Comparison of ENCODE assay signal across 15 mouse cellular contexts in genomic region chr3:123353661-123354060, GRCm38 (mm10). TPM values are rescaled to one million over a fixed set of nuclear protein-coding genes. Genes with fewer than 3 reads are reported as not detected.
A peak's percentile ranks its signal among the peaks of the same experiment; 100 is the strongest.
DNase-seq lines count a peak whose midpoint lies in the region; ATAC-seq and TF ChIP-seq lines count a peak whose summit lies in the region.
"Had no signal": no experiment of that assay in that cellular context is flagged by ENCODE, and none has a peak within 500 bp of the region (broad histone marks: within the 10 kb centered on the region; RNA-seq: fewer than 3 reads in every experiment).

No protein-coding gene starts in this region.

- no peak overlapping the region for H3K4me3 ChIP-seq in heart, embryonic 10.5 days
- H3K4me3 ChIP-seq in kidney, adult 2 months (ENCODE audit: insufficient read depth, low read depth, low read length) = no peak overlapping the region
- no peak overlapping the region for H3K4me3 ChIP-seq in midbrain, embryonic 13.5 days (replicated peaks)
- no peak overlapping the region for H3K4me3 ChIP-seq in midbrain, embryonic 14.5 days (replicated peaks; ENCODE audit: low read depth, low read length)
- H3K4me3 ChIP-seq: embryonic facial prominence, embryonic 15.5 days; hindbrain, embryonic 12.5 days; limb, embryonic 15.5 days; neural tube, embryonic 12.5 days had no signal

- 92% methylated on average over 12 of the region's 12 CpGs for WGBS in heart, embryonic 10.5 days
- WGBS in kidney, adult 2 months = 67% methylated on average over 12 of the region's 12 CpGs
- WGBS in midbrain, embryonic 13.5 days = 90% methylated on average over 12 of the region's 12 CpGs
- WGBS in midbrain, embryonic 14.5 days = 89% methylated on average over 12 of the region's 12 CpGs

- no peak overlapping the region for H3K4me2 ChIP-seq in midbrain, embryonic 13.5 days (replicated peaks)
- H3K4me2 ChIP-seq in midbrain, embryonic 14.5 days (ENCODE audit: low read length) = no peak overlapping the region
- H3K4me2 ChIP-seq: embryonic facial prominence, embryonic 15.5 days; hindbrain, embryonic 12.5 days; limb, embryonic 15.5 days; neural tube, embryonic 12.5 days had no signal

- H3K36me3 ChIP-seq in heart, embryonic 10.5 days = peaks cover 60% of the 10 kb centered on the region
- H3K36me3 ChIP-seq in kidney, adult 2 months (ENCODE audit: control insufficient read depth, insufficient read depth, low read length) = peaks cover 2% of the 10 kb centered on the region
- H3K36me3 ChIP-seq in midbrain, embryonic 13.5 days = no peaks in the 10 kb centered on the region
- H3K36me3 ChIP-seq in midbrain, embryonic 14.5 days (ENCODE audit: control insufficient read depth, insufficient read depth, low read length) = no peaks in the 10 kb centered on the region
- H3K36me3 ChIP-seq: hindbrain, embryonic 12.5 days; neural tube, embryonic 12.5 days had no signal

- no peak for DNase-seq in heart, embryonic 10.5 days (ENCODE audit: low spot score)
- DNase-seq in heart, adult 11 months = no peak
- peak; percentile 56 for DNase-seq in kidney, adult 2 months
- DNase-seq in kidney, postnatal 25 days = no peak
- DNase-seq in midbrain, embryonic 14.5 days = no peak
- DNase-seq in B cell, adult 2 months = no peak
- DNase-seq: adrenal gland, adult 2 months; cerebellum, adult 2 months had no signal

- no peak for TF ChIP-seq POLR2A in kidney, adult 2 months (IDR thresholded peaks at IDR 0.05; ENCODE audit: low read depth, low read length)

- H3K4me1 ChIP-seq in heart, embryonic 10.5 days = peaks cover 27% of the 10 kb centered on the region
- H3K4me1 ChIP-seq in kidney, adult 2 months (ENCODE audit: control insufficient read depth, insufficient read depth, low read length) = no peaks in the 10 kb centered on the region; the same call in 1 of the 2 replicates
- H3K4me1 ChIP-seq in midbrain, embryonic 13.5 days (replicated peaks) = no peaks in the 10 kb centered on the region
- no peaks in the 10 kb centered on the region for H3K4me1 ChIP-seq in midbrain, embryonic 14.5 days (ENCODE audit: control insufficient read depth, insufficient read depth, low read length)
- H3K4me1 ChIP-seq: embryonic facial prominence, embryonic 15.5 days; hindbrain, embryonic 12.5 days; limb, embryonic 15.5 days; neural tube, embryonic 12.5 days had no signal

- peak; percentile 30; the same call in 1 of the 2 replicates for ATAC-seq in midbrain, embryonic 13.5 days
- ATAC-seq in midbrain, embryonic 14.5 days (ENCODE audit: low FRiP score, low TSS enrichment) = no peak
- ATAC-seq: intestine, embryonic 16.5 days; liver, postnatal 0 days had no signal

- peak overlapping the region; percentile 10; the same call in 1 of the 2 replicates for H3K27ac ChIP-seq in heart, embryonic 10.5 days
- H3K27ac ChIP-seq in kidney, adult 2 months (ENCODE audit: insufficient read depth, low read depth, low read length) = no peak overlapping the region; the same call in 1 of the 2 replicates
- H3K27ac ChIP-seq in midbrain, embryonic 13.5 days = no peak overlapping the region
- H3K27ac ChIP-seq in midbrain, embryonic 14.5 days (replicated peaks; ENCODE audit: low read depth, low read length) = no peak overlapping the region
- H3K27ac ChIP-seq: embryonic facial prominence, embryonic 15.5 days; hindbrain, embryonic 12.5 days; limb, embryonic 15.5 days; neural tube, embryonic 12.5 days had no signal

- TF ChIP-seq CTCF in kidney, adult 2 months (conservative IDR thresholded peaks at IDR 0.05; ENCODE audit: insufficient read depth, insufficient read length, low read depth, low read length) = no peak

- H3K9ac ChIP-seq in midbrain, embryonic 13.5 days (replicated peaks) = no peak overlapping the region
- H3K9ac ChIP-seq in midbrain, embryonic 14.5 days (replicated peaks; ENCODE audit: low read length) = no peak overlapping the region
- H3K9ac ChIP-seq: embryonic facial prominence, embryonic 15.5 days; hindbrain, embryonic 12.5 days; limb, embryonic 15.5 days; liver, postnatal 0 days; neural tube, embryonic 12.5 days had no signal

- H3K9me3 ChIP-seq in heart, embryonic 10.5 days = no peaks in the 10 kb centered on the region
- no peaks in the 10 kb centered on the region for H3K9me3 ChIP-seq in midbrain, embryonic 13.5 days
- no peaks in the 10 kb centered on the region for H3K9me3 ChIP-seq in midbrain, embryonic 14.5 days (ENCODE audit: control insufficient read depth, low read length)
- H3K9me3 ChIP-seq: embryonic facial prominence, embryonic 15.5 days; hindbrain, embryonic 12.5 days; limb, embryonic 15.5 days; neural tube, embryonic 12.5 days had no signal

- H3K27me3 ChIP-seq in heart, embryonic 10.5 days (ENCODE audit: insufficient read depth, poor library complexity, severe bottlenecking) = no peaks in the 10 kb centered on the region
- H3K27me3 ChIP-seq in kidney, adult 2 months (replicated peaks; ENCODE audit: control insufficient read depth, insufficient read depth, low read length) = no peaks in the 10 kb centered on the region
- no peaks in the 10 kb centered on the region for H3K27me3 ChIP-seq in midbrain, embryonic 13.5 days
- H3K27me3 ChIP-seq in midbrain, embryonic 14.5 days (ENCODE audit: control insufficient read depth, insufficient read depth, low read length) = no peaks in the 10 kb centered on the region
- H3K27me3 ChIP-seq: embryonic facial prominence, embryonic 15.5 days; hindbrain, embryonic 12.5 days; limb, embryonic 15.5 days; neural tube, embryonic 12.5 days had no signal

RNA-seq across cellular contexts. Expression of gene Mettl14, which starts 32.2 kb away (rescaled TPM):
- polyA plus RNA-seq in heart, embryonic 10.5 days (2016; fragmentation: Nextera tagmentation; extraction: Ambion mirVana) = 22.6 and 23.5 TPM in 2 replicates
- 3.4 and 4.1 TPM in 2 replicates for polyA plus RNA-seq in kidney, adult 2 months (2012; rRNA removed)
- 28.3 and 29.5 TPM in 2 replicates for polyA plus RNA-seq in midbrain, embryonic 13.5 days (2015; fragmentation: Nextera tagmentation; extraction: Ambion mirVana)
- 14.6 and 20.4 TPM in 2 replicates for polyA plus RNA-seq in midbrain, embryonic 14.5 days (2014; fragmentation: Nextera tagmentation; extraction: Ambion mirVana)
